Mouse (Mus musculus): ENCODE data around the gene Prr3.

GRCm38 (mm10) chr17:36003331-36003730 lies 23.3 kb upstream of the Prr3 start:
- no peak for TF ChIP-seq CTCF (IDR thresholded peaks at IDR 0.05; ENCODE audit: extremely low read depth, insufficient read length, insufficient replicate concordance, low read depth, low read length)
- TF ChIP-seq POLR2A (IDR thresholded peaks at IDR 0.05; ENCODE audit: low read depth, low read length): no peak
